Mouse (Mus musculus): ENCODE measurements at regions not wholly inside any gene's neighbourhood (a gene's known extent, or its start where the extent isn't known, plus 50 kb on each side); places are given as distances from the start of the nearest gene placed in this dataset.
A peak's percentile ranks its signal among the peaks of the same experiment; 100 is the strongest.

- no peak for DNase-seq (ENCODE audit: low spot score)
These were observed 192.7 kb upstream of the 4931429L15Rik start for GRCm38 (mm10) chr9:46512276-46513051.

GRCm38 (mm10) chr9:46511307-46511706, 191.5 kb upstream of the 4931429L15Rik start:
- DNase-seq (ENCODE audit: low spot score): no peak

- no peak for DNase-seq (ENCODE audit: low spot score)
These were observed 190.1 kb upstream of the 4931429L15Rik start for GRCm38 (mm10) chr9:46509896-46510295.

- DNase-seq (ENCODE audit: low spot score): no peak
These were observed 189.7 kb upstream of the 4931429L15Rik start for GRCm38 (mm10) chr9:46509458-46509857.

- DNase-seq (ENCODE audit: low spot score): no peak
These were observed 187.2 kb upstream of the 4931429L15Rik start for GRCm38 (mm10) chr9:46507036-46507435.

GRCm38 (mm10) chr9:46504536-46504935, 184.8 kb upstream of the 4931429L15Rik start:
- no peak for DNase-seq (ENCODE audit: low spot score)

- DNase-seq (ENCODE audit: low spot score): no peak
These were observed 184.3 kb upstream of the 4931429L15Rik start for GRCm38 (mm10) chr9:46504133-46504416.

GRCm38 (mm10) chr9:46503321-46504132, 183.7 kb upstream of the 4931429L15Rik start:
- no peak for DNase-seq (ENCODE audit: low spot score)

- no peak for DNase-seq (ENCODE audit: low spot score)
These were observed 179.6 kb upstream of the 4931429L15Rik start for GRCm38 (mm10) chr9:46499426-46499825.

- no peak for DNase-seq (ENCODE audit: low spot score)
These were observed 179.1 kb upstream of the 4931429L15Rik start for GRCm38 (mm10) chr9:46498861-46499260.

GRCm38 (mm10) chr9:46495276-46495675, 175.5 kb upstream of the 4931429L15Rik start:
- DNase-seq (ENCODE audit: low spot score): no peak

GRCm38 (mm10) chr9:46482859-46483443, 163.2 kb upstream of the 4931429L15Rik start:
- DNase-seq (ENCODE audit: low spot score): no peak

GRCm38 (mm10) chr9:46482034-46482858, 162.5 kb upstream of the 4931429L15Rik start:
- DNase-seq (ENCODE audit: low spot score): no peak

- no peak for DNase-seq (ENCODE audit: low spot score)
These were observed 161.7 kb upstream of the 4931429L15Rik start for GRCm38 (mm10) chr9:46481491-46481890.

- DNase-seq (ENCODE audit: low spot score): peak; percentile 49
These were observed 160.4 kb upstream of the 4931429L15Rik start for GRCm38 (mm10) chr9:46480080-46480690.

- no peak for DNase-seq (ENCODE audit: low spot score)
These were observed 158.8 kb upstream of the 4931429L15Rik start for GRCm38 (mm10) chr9:46478611-46479010.

GRCm38 (mm10) chr9:46476516-46476915, 156.7 kb upstream of the 4931429L15Rik start:
- DNase-seq (ENCODE audit: low spot score): no peak

GRCm38 (mm10) chr9:46473681-46474080, 153.9 kb upstream of the 4931429L15Rik start:
- DNase-seq (ENCODE audit: low spot score): no peak

GRCm38 (mm10) chr9:46469521-46469920, 149.7 kb upstream of the 4931429L15Rik start:
- DNase-seq (ENCODE audit: low spot score): no peak

GRCm38 (mm10) chr9:46468306-46468705, 148.5 kb upstream of the 4931429L15Rik start:
- no peak for DNase-seq (ENCODE audit: low spot score)

- no peak for DNase-seq (ENCODE audit: low spot score)
These were observed 147.9 kb upstream of the 4931429L15Rik start for GRCm38 (mm10) chr9:46467671-46468070.

GRCm38 (mm10) chr9:46462681-46463080, 142.9 kb upstream of the 4931429L15Rik start:
- DNase-seq (ENCODE audit: low spot score): no peak

Measured in testis, postnatal 14 days (tissue).